Mouse (Mus musculus) R1 (cell line): Measurements from ENCODE around the gene Klhl25.
"Not testable (repeated sequence)": the region's sequence is repeated elsewhere in the genome, so short reads cannot be mapped to it uniquely, and the experiment has no call there.

Experiments used
- DNase-seq: peaks from one replicate; pipeline ENCODE4 v3.0.0-alpha.2; 2018; ENCODE audit warnings: low read depth, low spot score

Gene Klhl25

GRCm38 (mm10) chr7:75845936-75846335 lies 2.2 kb upstream of the Klhl25 start:
- DNase-seq = no peak

- DNase-seq = no peak
Measured at GRCm38 (mm10) chr7:75846942-75847341, 1.2 kb upstream of the Klhl25 start.

GRCm38 (mm10) chr7:75847489-75847888 lies 621 bp upstream of the Klhl25 start:
- no peak for DNase-seq

- no peak for DNase-seq
Measured at GRCm38 (mm10) chr7:75848776-75849670, 913 bp downstream of the Klhl25 start.

- not testable (repeated sequence) for DNase-seq
Measured at GRCm38 (mm10) chr7:75850396-75850795, 2.3 kb downstream of the Klhl25 start.

- DNase-seq = no peak
Measured at GRCm38 (mm10) chr7:75851290-75851689, 3.2 kb downstream of the Klhl25 start.

GRCm38 (mm10) chr7:75852363-75852762 lies 4.3 kb downstream of the Klhl25 start:
- DNase-seq = no peak

- DNase-seq = no peak
Measured at GRCm38 (mm10) chr7:75853171-75853830, 5.2 kb downstream of the Klhl25 start.

GRCm38 (mm10) chr7:75854231-75854925 lies 6.3 kb downstream of the Klhl25 start:
- peak; percentile 43 for DNase-seq

- no peak for DNase-seq
Measured at GRCm38 (mm10) chr7:75855028-75855427, 6.9 kb downstream of the Klhl25 start.

- no peak for DNase-seq
Measured at GRCm38 (mm10) chr7:75856259-75856658, 8.1 kb downstream of the Klhl25 start.

- no peak for DNase-seq
Measured at GRCm38 (mm10) chr7:75859771-75860196, 11.7 kb downstream of the Klhl25 start.

GRCm38 (mm10) chr7:75861638-75862426 lies 13.7 kb downstream of the Klhl25 start:
- not testable (repeated sequence) for DNase-seq

GRCm38 (mm10) chr7:75862427-75862781 lies 14.3 kb downstream of the Klhl25 start:
- DNase-seq = not testable (repeated sequence)

GRCm38 (mm10) chr7:75863248-75863911 lies 15.3 kb downstream of the Klhl25 start:
- DNase-seq = not testable (repeated sequence)

GRCm38 (mm10) chr7:75865026-75865425 lies 16.9 kb downstream of the Klhl25 start:
- DNase-seq = no peak

- no peak for DNase-seq
Measured at GRCm38 (mm10) chr7:75866557-75866956, 18.4 kb downstream of the Klhl25 start.

GRCm38 (mm10) chr7:75868687-75869086 lies 20.6 kb downstream of the Klhl25 start:
- no peak for DNase-seq

GRCm38 (mm10) chr7:75870551-75870950 lies 22.4 kb downstream of the Klhl25 start:
- DNase-seq = no peak

GRCm38 (mm10) chr7:75872255-75872654 lies 24.1 kb downstream of the Klhl25 start:
- DNase-seq = no peak

- no peak for DNase-seq
Measured at GRCm38 (mm10) chr7:75872697-75873096, 24.6 kb downstream of the Klhl25 start.
